Mouse (Mus musculus) CH12.LX (cell line): Measurements from ENCODE around the gene Srd5a1.

Experiments used
- BHLHE40 ChIP-seq: IDR thresholded peaks from 2 replicates; pipeline ENCODE4 v1.6.1; 2011; ENCODE audit warnings: mild to moderate bottlenecking, low read depth, low read length, improper control_type of control experiment
- EP300 ChIP-seq: IDR thresholded peaks from 2 replicates; pipeline ENCODE4 v1.6.1; 2011; ENCODE audit warnings: low read length, improper control_type of control experiment
- MAX ChIP-seq: IDR thresholded peaks from 2 replicates; pipeline ENCODE4 v1.6.1; 2011; ENCODE audit warnings: low read length, improper control_type of control experiment
- POLR2A ChIP-seq: IDR thresholded peaks from 2 replicates; pipeline ENCODE4 v1.6.1; 2011; ENCODE audit warnings: low read depth, mild to moderate bottlenecking, improper control_type of control experiment, low read length
- RAD21 ChIP-seq: IDR thresholded peaks from 2 replicates; pipeline ENCODE4 v1.6.1; 2011; ENCODE audit warnings: low read depth, mild to moderate bottlenecking, low read length, improper control_type of control experiment, moderate library complexity

GRCm38 (mm10) chr13:69543595-69543994, 67.6 kb downstream of the Srd5a1 start:
- TF ChIP-seq RAD21 (no peak), MAX (no peak), POLR2A (no peak), EP300 (no peak), BHLHE40 (no peak)
